Mouse (Mus musculus): ENCODE data around the gene Mxd4. TPM values are rescaled to one million over a fixed set of nuclear protein-coding genes. Genes with fewer than 3 reads are reported as not detected.

Gene Mxd4
- polyA plus RNA-seq, 1 experiment from 2014 or later: 25.7 TPM

DNA sequence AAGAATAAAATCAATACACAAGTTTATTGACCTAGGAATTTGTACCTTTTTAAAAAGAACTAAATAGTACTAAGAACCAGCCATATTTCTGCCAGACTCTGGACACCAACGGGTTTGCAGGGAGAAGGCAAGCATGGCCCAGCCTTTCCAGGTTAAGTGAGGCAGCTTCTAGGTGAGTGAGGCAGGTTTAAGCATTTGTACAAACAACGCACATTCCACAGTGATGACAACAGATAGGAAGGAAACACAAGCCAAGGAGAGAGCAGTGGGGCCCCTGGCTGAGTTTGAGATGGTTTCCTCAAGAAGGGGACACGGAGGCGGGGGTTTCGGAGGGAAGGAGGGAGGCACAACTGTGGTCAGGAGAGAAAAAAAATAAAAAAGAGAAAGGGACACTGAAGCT lies 31.2 kb upstream of the Mxd4 start:
- no peak overlapping the region for H3K4me3 ChIP-seq (replicated peaks)
- H3K27me3 ChIP-seq (replicated peaks): no peaks in the 10 kb centered on the region
- no peaks in the 10 kb centered on the region for H3K4me1 ChIP-seq
- 80% methylated on average over 5 of the region's 5 CpGs for WGBS
- no peak overlapping the region for H3K27ac ChIP-seq (replicated peaks)
- H3K9me3 ChIP-seq (replicated peaks): no peaks in the 10 kb centered on the region
- no peak overlapping the region for H3K4me2 ChIP-seq
- H3K36me3 ChIP-seq: no peaks in the 10 kb centered on the region
- no peak for ATAC-seq (ENCODE audit: low FRiP score)
- no peak overlapping the region for H3K9ac ChIP-seq (replicated peaks)

GRCm38 (mm10) chr5:34217756-34218155 lies 30.2 kb upstream of the Mxd4 start:
- Histone ChIP-seq H3K27me3 (replicated peaks) (no peaks in the 10 kb centered on the region), H3K4me2 (no peak overlapping the region), H3K9ac (replicated peaks) (no peak overlapping the region), H3K4me1 (no peaks in the 10 kb centered on the region), H3K9me3 (replicated peaks) (no peaks in the 10 kb centered on the region), H3K4me3 (replicated peaks) (no peak overlapping the region), H3K27ac (replicated peaks) (no peak overlapping the region), H3K36me3 (no peaks in the 10 kb centered on the region)
- ATAC-seq (ENCODE audit: low FRiP score): no peak
- WGBS: 72% methylated on average over 9 of the region's 9 CpGs

- Histone ChIP-seq H3K4me1 (no peaks in the 10 kb centered on the region), H3K4me3 (replicated peaks) (no peak overlapping the region), H3K4me2 (no peak overlapping the region), H3K27me3 (replicated peaks) (no peaks in the 10 kb centered on the region), H3K9ac (replicated peaks) (no peak overlapping the region), H3K36me3 (no peaks in the 10 kb centered on the region), H3K27ac (replicated peaks) (no peak overlapping the region), H3K9me3 (replicated peaks) (no peaks in the 10 kb centered on the region)
- 85% methylated on average over 7 of the region's 7 CpGs for WGBS
- no peak for ATAC-seq (ENCODE audit: low FRiP score)
These were observed 28.5 kb upstream of the Mxd4 start for GRCm38 (mm10) chr5:34216025-34216424.

- 85% methylated on average over 8 of the region's 8 CpGs for WGBS
- ATAC-seq (ENCODE audit: low FRiP score): no peak
- Histone ChIP-seq H3K4me1 (no peaks in the 10 kb centered on the region), H3K4me3 (replicated peaks) (no peak overlapping the region), H3K27ac (replicated peaks) (no peak overlapping the region), H3K9me3 (replicated peaks) (no peaks in the 10 kb centered on the region), H3K36me3 (no peaks in the 10 kb centered on the region), H3K9ac (replicated peaks) (no peak overlapping the region), H3K4me2 (no peak overlapping the region), H3K27me3 (replicated peaks) (no peaks in the 10 kb centered on the region)
These were observed 26.1 kb upstream of the Mxd4 start for GRCm38 (mm10) chr5:34213659-34214058.

GRCm38 (mm10) chr5:34210279-34210678 lies 22.8 kb upstream of the Mxd4 start:
- H3K27me3 ChIP-seq (replicated peaks): no peaks in the 10 kb centered on the region
- no peak for ATAC-seq (ENCODE audit: low FRiP score)
- H3K9me3 ChIP-seq (replicated peaks): no peaks in the 10 kb centered on the region
- no peaks in the 10 kb centered on the region for H3K36me3 ChIP-seq
- H3K4me1 ChIP-seq: no peaks in the 10 kb centered on the region
- no peak overlapping the region for H3K9ac ChIP-seq (replicated peaks)
- H3K27ac ChIP-seq (replicated peaks): no peak overlapping the region
- no peak overlapping the region for H3K4me2 ChIP-seq
- H3K4me3 ChIP-seq (replicated peaks): no peak overlapping the region
- WGBS: 3% methylated on average over 1 of the region's 1 CpGs

GRCm38 (mm10) chr5:34207503-34207902 lies 20.0 kb upstream of the Mxd4 start:
- H3K4me1 ChIP-seq: no peaks in the 10 kb centered on the region
- no peaks in the 10 kb centered on the region for H3K36me3 ChIP-seq
- no peak for ATAC-seq (ENCODE audit: low FRiP score)
- H3K4me2 ChIP-seq: no peak overlapping the region
- 58% methylated on average over 3 of the region's 3 CpGs for WGBS
- H3K9ac ChIP-seq (replicated peaks): no peak overlapping the region
- H3K27ac ChIP-seq (replicated peaks): no peak overlapping the region
- no peaks in the 10 kb centered on the region for H3K27me3 ChIP-seq (replicated peaks)
- no peak overlapping the region for H3K4me3 ChIP-seq (replicated peaks)
- H3K9me3 ChIP-seq (replicated peaks): no peaks in the 10 kb centered on the region

- Histone ChIP-seq H3K27ac (replicated peaks) (no peak overlapping the region), H3K4me2 (no peak overlapping the region), H3K9ac (replicated peaks) (no peak overlapping the region), H3K4me3 (replicated peaks) (no peak overlapping the region), H3K36me3 (no peaks in the 10 kb centered on the region), H3K4me1 (no peaks in the 10 kb centered on the region), H3K27me3 (replicated peaks) (no peaks in the 10 kb centered on the region), H3K9me3 (replicated peaks) (no peaks in the 10 kb centered on the region)
- 80% methylated on average over 2 of the region's 2 CpGs for WGBS
- no peak for ATAC-seq (ENCODE audit: low FRiP score)
These were observed 18.3 kb upstream of the Mxd4 start for GRCm38 (mm10) chr5:34205788-34206187.

DNA sequence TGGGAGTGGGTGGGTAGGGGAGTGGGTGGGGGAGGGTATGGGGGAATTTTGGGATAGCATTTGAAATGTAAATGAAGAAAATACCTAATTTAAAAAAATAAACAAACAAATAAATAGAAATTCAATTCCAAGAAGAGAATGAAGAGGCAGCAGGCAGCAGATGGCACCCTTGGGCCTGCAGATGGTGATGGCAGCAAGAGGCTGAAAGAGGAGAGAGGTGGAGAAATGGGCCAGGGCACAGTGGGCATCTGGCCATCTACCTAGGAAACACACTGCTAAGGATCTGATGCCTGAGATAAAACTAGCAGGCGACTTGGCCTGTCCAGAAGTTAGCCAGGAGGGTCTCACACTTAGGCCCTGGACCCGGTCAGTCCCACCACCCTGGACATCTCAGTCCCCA lies 17.4 kb upstream of the Mxd4 start:
- Histone ChIP-seq H3K4me3 (replicated peaks) (no peak overlapping the region), H3K9me3 (replicated peaks) (no peaks in the 10 kb centered on the region), H3K4me2 (no peak overlapping the region), H3K9ac (replicated peaks) (no peak overlapping the region), H3K27ac (replicated peaks) (no peak overlapping the region), H3K4me1 (no peaks in the 10 kb centered on the region), H3K36me3 (no peaks in the 10 kb centered on the region), H3K27me3 (replicated peaks) (no peaks in the 10 kb centered on the region)
- 72% methylated on average over 2 of the region's 2 CpGs for WGBS
- ATAC-seq (ENCODE audit: low FRiP score): no peak

DNA sequence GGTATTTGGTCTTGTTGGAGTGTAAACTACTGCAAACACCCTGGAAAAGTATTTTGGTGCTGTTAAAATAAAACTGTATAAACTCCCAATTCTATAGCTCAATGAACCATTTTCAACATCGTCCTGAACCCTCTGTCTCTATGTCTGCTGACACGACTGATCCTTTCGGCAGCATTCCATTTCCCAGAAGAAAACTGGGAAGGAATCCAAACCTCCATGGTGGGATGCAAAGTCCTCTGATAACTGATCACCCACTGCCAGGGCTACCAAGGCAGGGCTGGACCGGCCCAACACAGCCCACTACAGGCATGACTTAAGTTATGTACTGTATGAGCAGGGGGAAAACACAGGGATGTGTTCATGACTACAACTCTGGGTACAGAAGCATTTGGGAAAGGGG lies 14.5 kb upstream of the Mxd4 start:
- no peaks in the 10 kb centered on the region for H3K27me3 ChIP-seq (replicated peaks)
- no peak overlapping the region for H3K27ac ChIP-seq (replicated peaks)
- no peak for ATAC-seq (ENCODE audit: low FRiP score)
- no peaks in the 10 kb centered on the region for H3K4me1 ChIP-seq
- no peak overlapping the region for H3K9ac ChIP-seq (replicated peaks)
- no peak overlapping the region for H3K4me3 ChIP-seq (replicated peaks)
- no peak overlapping the region for H3K4me2 ChIP-seq
- no peaks in the 10 kb centered on the region for H3K9me3 ChIP-seq (replicated peaks)
- no peaks in the 10 kb centered on the region for H3K36me3 ChIP-seq
- 80% methylated on average over 4 of the region's 4 CpGs for WGBS

GRCm38 (mm10) chr5:34201396-34201795 lies 13.9 kb upstream of the Mxd4 start:
- Histone ChIP-seq H3K36me3 (no peaks in the 10 kb centered on the region), H3K4me2 (no peak overlapping the region), H3K9ac (replicated peaks) (no peak overlapping the region), H3K27me3 (replicated peaks) (no peaks in the 10 kb centered on the region), H3K4me1 (no peaks in the 10 kb centered on the region), H3K9me3 (replicated peaks) (no peaks in the 10 kb centered on the region), H3K4me3 (replicated peaks) (no peak overlapping the region), H3K27ac (replicated peaks) (no peak overlapping the region)
- 69% methylated on average over 2 of the region's 2 CpGs for WGBS
- ATAC-seq (ENCODE audit: low FRiP score): no peak

DNA sequence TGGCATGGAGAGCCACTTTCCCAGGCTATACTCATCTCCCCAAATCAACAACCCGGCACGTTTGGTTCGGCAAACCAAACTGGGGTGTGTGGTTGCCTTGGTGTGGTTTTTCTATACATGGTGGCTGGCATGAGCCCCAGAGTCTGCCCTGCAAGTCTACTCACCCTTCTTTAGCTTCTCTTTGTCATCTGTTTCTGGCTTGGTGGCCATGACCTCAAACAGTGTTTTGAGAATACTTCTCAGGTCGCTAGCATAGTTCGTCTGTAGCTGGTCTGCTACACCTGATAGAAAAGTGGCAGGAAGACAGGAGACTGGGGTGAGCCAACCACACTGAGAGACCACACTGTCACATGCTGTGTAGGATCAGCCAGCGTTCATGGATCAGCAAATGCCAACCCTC lies 11.1 kb upstream of the Mxd4 start:
- WGBS: 87% methylated on average over 6 of the region's 6 CpGs
- Histone ChIP-seq H3K9ac (replicated peaks) (no peak overlapping the region), H3K4me3 (replicated peaks) (no peak overlapping the region), H3K27ac (replicated peaks) (no peak overlapping the region), H3K27me3 (replicated peaks) (no peaks in the 10 kb centered on the region), H3K9me3 (replicated peaks) (no peaks in the 10 kb centered on the region), H3K36me3 (no peaks in the 10 kb centered on the region; the same call in 1 of the 2 replicates), H3K4me2 (no peak overlapping the region), H3K4me1 (no peaks in the 10 kb centered on the region)
- no peak for ATAC-seq (ENCODE audit: low FRiP score)

GRCm38 (mm10) chr5:34197243-34197642 lies 9.7 kb upstream of the Mxd4 start:
- H3K4me2 ChIP-seq: no peak overlapping the region
- H3K9me3 ChIP-seq (replicated peaks): no peaks in the 10 kb centered on the region
- H3K36me3 ChIP-seq: no peaks in the 10 kb centered on the region; the same call in 1 of the 2 replicates
- no peak overlapping the region for H3K9ac ChIP-seq (replicated peaks)
- H3K4me1 ChIP-seq: no peaks in the 10 kb centered on the region
- 79% methylated on average over 4 of the region's 4 CpGs for WGBS
- H3K4me3 ChIP-seq (replicated peaks): no peak overlapping the region
- H3K27ac ChIP-seq (replicated peaks): no peak overlapping the region
- no peaks in the 10 kb centered on the region for H3K27me3 ChIP-seq (replicated peaks)
- no peak for ATAC-seq (ENCODE audit: low FRiP score)

GRCm38 (mm10) chr5:34196423-34196822 lies 8.9 kb upstream of the Mxd4 start:
- H3K9ac ChIP-seq (replicated peaks): no peak overlapping the region
- 85% methylated on average over 7 of the region's 7 CpGs for WGBS
- no peak overlapping the region for H3K27ac ChIP-seq (replicated peaks)
- ATAC-seq (ENCODE audit: low FRiP score): no peak
- H3K4me1 ChIP-seq: no peaks in the 10 kb centered on the region
- no peaks in the 10 kb centered on the region for H3K9me3 ChIP-seq (replicated peaks)
- H3K36me3 ChIP-seq: no peaks in the 10 kb centered on the region; the same call in 1 of the 2 replicates
- H3K4me3 ChIP-seq (replicated peaks): no peak overlapping the region
- no peaks in the 10 kb centered on the region for H3K27me3 ChIP-seq (replicated peaks)
- H3K4me2 ChIP-seq: no peak overlapping the region

All from neural tube, embryonic 15.5 days (tissue).